Mouse (Mus musculus) stomach, embryonic 15.5 days (tissue): ENCODE measurements at regions not wholly inside any gene's neighbourhood (a gene's known extent, or its start where the extent isn't known, plus 50 kb on each side); places are given as distances from the start of the nearest gene placed in this dataset.

ENCODE experiments used
- ATAC-seq: fragments of 200-750 bp; cut with Nextera tagmentation; 2 replicates; pipeline ENCODE4 v1.8.0; 2017; ENCODE audit warnings: low read depth, moderate number of reproducible peaks, moderate TSS enrichment; ENCODE audit not compliant: insufficient read depth, low FRiP score
- H3K27ac ChIP-seq: fragments of 300-500 bp; sonication (generic); 2 replicates; pipeline ENCODE4 v1.5.1; 2015; ENCODE audit warnings: mild to moderate bottlenecking, inconsistent platforms
- H3K27me3 ChIP-seq: fragments of 300-500 bp; sonication (generic); replicated peaks from 2 replicates; pipeline ENCODE4 v1.6.1; 2015; ENCODE audit warnings: inconsistent platforms
- H3K36me3 ChIP-seq: fragments of 300-500 bp; sonication (generic); 2 replicates; pipeline ENCODE4 v1.6.1; 2015; ENCODE audit warnings: inconsistent platforms
- H3K4me1 ChIP-seq: fragments of 300-500 bp; sonication (generic); 2 replicates; pipeline ENCODE4 v1.6.1; 2015; ENCODE audit warnings: inconsistent platforms
- H3K4me2 ChIP-seq: fragments of 300-500 bp; sonication (generic); 2 replicates; pipeline ENCODE4 v1.6.1; 2015; ENCODE audit warnings: mild to moderate bottlenecking, inconsistent platforms
- H3K4me3 ChIP-seq: fragments of 300-500 bp; sonication (generic); replicated peaks from 2 replicates; pipeline ENCODE4 v1.5.1; 2015; ENCODE audit warnings: inconsistent platforms
- H3K9ac ChIP-seq: fragments of 300-500 bp; sonication (generic); 2 replicates; pipeline ENCODE4 v1.6.1; 2015; ENCODE audit warnings: inconsistent platforms
- H3K9me3 ChIP-seq: fragments of 300-500 bp; sonication (generic); 2 replicates; pipeline ENCODE4 v1.6.1; 2016; ENCODE audit warnings: inconsistent platforms
- WGBS: fragments of 180-500 bp; shearing (Covaris S2); methylation state at CpG from one replicate; pipeline ENCODE4 v1.1.7; 2015; 5-methylcytosine and 5-hydroxymethylcytosine counted together

- no peaks in the 10 kb centered on the region for H3K9me3 ChIP-seq
- H3K27ac ChIP-seq, result no peak overlapping the region
- no peak overlapping the region for H3K9ac ChIP-seq
- no peak for ATAC-seq
- no peaks in the 10 kb centered on the region for H3K4me1 ChIP-seq
- no peak overlapping the region for H3K4me2 ChIP-seq
- H3K36me3 ChIP-seq, result no peaks in the 10 kb centered on the region
- H3K27me3 ChIP-seq, result no peaks in the 10 kb centered on the region
- no peak overlapping the region for H3K4me3 ChIP-seq
- 63% methylated on average over 13 of the region's 13 CpGs for WGBS
Measured at GRCm38 (mm10) chr1:61472579-61473242, 165.9 kb upstream of the Pard3b start.

- H3K4me3 ChIP-seq, result no peak overlapping the region
- H3K4me1 ChIP-seq, result no peaks in the 10 kb centered on the region
- WGBS, result 93% methylated on average over 3 of the region's 3 CpGs
- no peaks in the 10 kb centered on the region for H3K9me3 ChIP-seq
- no peaks in the 10 kb centered on the region for H3K27me3 ChIP-seq
- no peak overlapping the region for H3K27ac ChIP-seq
- ATAC-seq, result no peak
- H3K4me2 ChIP-seq, result no peak overlapping the region
- H3K9ac ChIP-seq, result no peak overlapping the region
- no peaks in the 10 kb centered on the region for H3K36me3 ChIP-seq
Measured at GRCm38 (mm10) chr1:61485459-61485858, 153.2 kb upstream of the Pard3b start.

GRCm38 (mm10) chr1:61524886-61525285 is 113.7 kb upstream of the Pard3b start:
- no peak for ATAC-seq
- no peak overlapping the region for H3K4me3 ChIP-seq
- no peak overlapping the region for H3K4me2 ChIP-seq
- no peak overlapping the region for H3K9ac ChIP-seq
- H3K9me3 ChIP-seq, result no peaks in the 10 kb centered on the region
- H3K4me1 ChIP-seq, result no peaks in the 10 kb centered on the region
- no peaks in the 10 kb centered on the region for H3K27me3 ChIP-seq
- no peaks in the 10 kb centered on the region for H3K36me3 ChIP-seq
- WGBS, result 67% methylated on average over 1 of the region's 1 CpGs
- H3K27ac ChIP-seq, result no peak overlapping the region

- no peak for ATAC-seq
Measured at GRCm38 (mm10) chr1:61525881-61526280, 112.7 kb upstream of the Pard3b start.

GRCm38 (mm10) chr1:61528757-61529156 is 109.9 kb upstream of the Pard3b start:
- ATAC-seq, result no peak
- Histone ChIP-seq H3K4me3 (no peak overlapping the region), H3K27ac (no peak overlapping the region), H3K27me3 (no peaks in the 10 kb centered on the region), H3K9me3 (no peaks in the 10 kb centered on the region), H3K4me1 (no peaks in the 10 kb centered on the region), H3K36me3 (no peaks in the 10 kb centered on the region), H3K9ac (no peak overlapping the region), H3K4me2 (no peak overlapping the region)
- WGBS, result 90% methylated on average over 15 of the region's 15 CpGs

More at GRCm38 (mm10) chr1:61525881-61526280, 112.7 kb upstream of the Pard3b start:
- H3K4me1 ChIP-seq, result no peaks in the 10 kb centered on the region
- no peaks in the 10 kb centered on the region for H3K27me3 ChIP-seq
- no peak overlapping the region for H3K27ac ChIP-seq
- H3K9me3 ChIP-seq, result no peaks in the 10 kb centered on the region
- H3K9ac ChIP-seq, result no peak overlapping the region
- 78% methylated on average over 8 of the region's 8 CpGs for WGBS
- H3K4me3 ChIP-seq, result no peak overlapping the region
- H3K36me3 ChIP-seq, result no peaks in the 10 kb centered on the region
- H3K4me2 ChIP-seq, result no peak overlapping the region

- Histone ChIP-seq H3K4me2 (no peak overlapping the region), H3K4me3 (no peak overlapping the region), H3K27ac (no peak overlapping the region), H3K27me3 (no peaks in the 10 kb centered on the region), H3K9me3 (no peaks in the 10 kb centered on the region), H3K4me1 (no peaks in the 10 kb centered on the region), H3K36me3 (no peaks in the 10 kb centered on the region), H3K9ac (no peak overlapping the region)
- ATAC-seq, result no peak
- 23% methylated on average over 3 of the region's 3 CpGs for WGBS
Measured at GRCm38 (mm10) chr1:61530166-61530565, 108.5 kb upstream of the Pard3b start.

GRCm38 (mm10) chr1:61531487-61531886 is 107.1 kb upstream of the Pard3b start:
- Histone ChIP-seq H3K4me2 (no peak overlapping the region), H3K9me3 (no peaks in the 10 kb centered on the region), H3K36me3 (no peaks in the 10 kb centered on the region), H3K27me3 (no peaks in the 10 kb centered on the region), H3K4me3 (no peak overlapping the region), H3K9ac (no peak overlapping the region), H3K27ac (no peak overlapping the region), H3K4me1 (no peaks in the 10 kb centered on the region)
- no peak for ATAC-seq
- WGBS, result 36% methylated on average over 5 of the region's 5 CpGs

GRCm38 (mm10) chr1:61540081-61540480 is 98.5 kb upstream of the Pard3b start:
- no peak for ATAC-seq
- Histone ChIP-seq H3K4me2 (no peak overlapping the region), H3K4me1 (no peaks in the 10 kb centered on the region), H3K4me3 (no peak overlapping the region), H3K9ac (no peak overlapping the region), H3K9me3 (no peaks in the 10 kb centered on the region), H3K27ac (no peak overlapping the region), H3K27me3 (no peaks in the 10 kb centered on the region), H3K36me3 (no peaks in the 10 kb centered on the region)
- WGBS, result 89% methylated on average over 3 of the region's 3 CpGs

- no peak for ATAC-seq
- Histone ChIP-seq H3K9me3 (no peaks in the 10 kb centered on the region), H3K4me2 (no peak overlapping the region), H3K4me1 (no peaks in the 10 kb centered on the region), H3K27ac (no peak overlapping the region), H3K4me3 (no peak overlapping the region), H3K9ac (no peak overlapping the region), H3K27me3 (no peaks in the 10 kb centered on the region), H3K36me3 (no peaks in the 10 kb centered on the region)
- 90% methylated on average over 4 of the region's 4 CpGs for WGBS
Measured at GRCm38 (mm10) chr1:61541166-61541565, 97.5 kb upstream of the Pard3b start.

- Histone ChIP-seq H3K27me3 (no peaks in the 10 kb centered on the region), H3K4me2 (no peak overlapping the region), H3K27ac (no peak overlapping the region), H3K4me1 (no peaks in the 10 kb centered on the region), H3K4me3 (no peak overlapping the region), H3K9me3 (no peaks in the 10 kb centered on the region), H3K9ac (no peak overlapping the region), H3K36me3 (no peaks in the 10 kb centered on the region)
- no peak for ATAC-seq
- 59% methylated on average over 21 of the region's 21 CpGs for WGBS
Measured at GRCm38 (mm10) chr1:61552577-61553517, 85.8 kb upstream of the Pard3b start.

- Histone ChIP-seq H3K27me3 (no peaks in the 10 kb centered on the region), H3K4me3 (no peak overlapping the region), H3K9me3 (no peaks in the 10 kb centered on the region), H3K27ac (no peak overlapping the region), H3K36me3 (no peaks in the 10 kb centered on the region), H3K4me1 (no peaks in the 10 kb centered on the region), H3K9ac (no peak overlapping the region), H3K4me2 (no peak overlapping the region)
- no peak for ATAC-seq
- 67% methylated on average over 2 of the region's 2 CpGs for WGBS
Measured at GRCm38 (mm10) chr1:61559514-61559913, 79.1 kb upstream of the Pard3b start.

- ATAC-seq, result no peak
- Histone ChIP-seq H3K4me2 (no peak overlapping the region), H3K36me3 (no peaks in the 10 kb centered on the region), H3K9ac (no peak overlapping the region), H3K4me3 (no peak overlapping the region), H3K27me3 (no peaks in the 10 kb centered on the region), H3K9me3 (no peaks in the 10 kb centered on the region), H3K27ac (no peak overlapping the region), H3K4me1 (no peaks in the 10 kb centered on the region)
- 61% methylated on average over 2 of the region's 2 CpGs for WGBS
Measured at GRCm38 (mm10) chr1:61562091-61562490, 76.5 kb upstream of the Pard3b start.
